Mouse (Mus musculus): Measurements from ENCODE around the gene Tmem231. TPM values are rescaled to one million over a fixed set of nuclear protein-coding genes. Genes with fewer than 3 reads are reported as not detected.
A peak's percentile ranks its signal among the peaks of the same experiment; 100 is the strongest.

Gene Tmem231
- polyA plus RNA-seq, 1 experiment: 1.2 TPM

- DNase-seq (ENCODE audit: low read depth, low spot score): no peak
- 73% methylated on average over 12 of the region's 12 CpGs for WGBS
These were observed 20.7 kb downstream of the Tmem231 start for GRCm38 (mm10) chr8:111912860-111913432.

GRCm38 (mm10) chr8:111911572-111911971, 22.1 kb downstream of the Tmem231 start:
- WGBS: 41% methylated on average over 7 of the region's 7 CpGs
- no peak for DNase-seq (ENCODE audit: low read depth, low spot score)

GRCm38 (mm10) chr8:111909621-111910450, 23.8 kb downstream of the Tmem231 start, which contains the start of gene Chst5:
TSS of gene Chst5 (minus strand) at chr8:111910447.
- no peak for DNase-seq (ENCODE audit: low read depth, low spot score)

GRCm38 (mm10) chr8:111905500-111906121, 28.1 kb downstream of the Tmem231 start:
- DNase-seq (ENCODE audit: low read depth, low spot score): no peak
- 20% methylated on average over 8 of the region's 8 CpGs for WGBS

More at GRCm38 (mm10) chr8:111909621-111910450, 23.8 kb downstream of the Tmem231 start, which contains the start of gene Chst5:
- 12% methylated on average over 47 of the region's 47 CpGs for WGBS

- WGBS: 39% methylated on average over 5 of the region's 5 CpGs
- DNase-seq (ENCODE audit: low read depth, low spot score): no peak
These were observed 31.6 kb downstream of the Tmem231 start for GRCm38 (mm10) chr8:111902080-111902479.

GRCm38 (mm10) chr8:111898586-111898985, 35.1 kb downstream of the Tmem231 start:
- 50% methylated on average over 10 of the region's 10 CpGs for WGBS
- DNase-seq (ENCODE audit: low read depth, low spot score): no peak

GRCm38 (mm10) chr8:111894955-111895354, 38.7 kb downstream of the Tmem231 start:
- WGBS: 89% methylated on average over 7 of the region's 7 CpGs
- DNase-seq (ENCODE audit: low read depth, low spot score): no peak

GRCm38 (mm10) chr8:111892615-111893014, 41.1 kb downstream of the Tmem231 start:
- WGBS: 47% methylated on average over 5 of the region's 5 CpGs
- DNase-seq (ENCODE audit: low read depth, low spot score): no peak

GRCm38 (mm10) chr8:111891983-111892382, 41.7 kb downstream of the Tmem231 start:
- 4% methylated on average over 8 of the region's 8 CpGs for WGBS
- no peak for DNase-seq (ENCODE audit: low read depth, low spot score)

GRCm38 (mm10) chr8:111890911-111891303, 42.8 kb downstream of the Tmem231 start:
- 68% methylated on average over 6 of the region's 6 CpGs for WGBS
- no peak for DNase-seq (ENCODE audit: low read depth, low spot score)

GRCm38 (mm10) chr8:111889931-111890910, 43.5 kb downstream of the Tmem231 start:
- WGBS: 14% methylated on average over 86 of the region's 86 CpGs
- no peak for DNase-seq (ENCODE audit: low read depth, low spot score)

GRCm38 (mm10) chr8:111888091-111888650, 45.5 kb downstream of the Tmem231 start:
- WGBS: 24% methylated on average over 7 of the region's 7 CpGs
- DNase-seq (ENCODE audit: low read depth, low spot score): no peak

- DNase-seq (ENCODE audit: low read depth, low spot score): no peak
- WGBS: 37% methylated on average over 1 of the region's 1 CpGs
These were observed 46.2 kb downstream of the Tmem231 start for GRCm38 (mm10) chr8:111887479-111887878.

GRCm38 (mm10) chr8:111883615-111884014, 50.1 kb downstream of the Tmem231 start:
- WGBS: 55% methylated on average over 4 of the region's 4 CpGs
- no peak for DNase-seq (ENCODE audit: low read depth, low spot score)

- WGBS: 3% methylated on average over 2 of the region's 2 CpGs
- no peak for DNase-seq (ENCODE audit: low read depth, low spot score)
These were observed 52.1 kb downstream of the Tmem231 start for GRCm38 (mm10) chr8:111881591-111881990.

- 60% methylated on average over 9 of the region's 9 CpGs for WGBS
- no peak for DNase-seq (ENCODE audit: low read depth, low spot score)
These were observed 56.0 kb downstream of the Tmem231 start for GRCm38 (mm10) chr8:111877711-111878110.

- DNase-seq (ENCODE audit: low read depth, low spot score): peak; percentile 99
These were observed 57.2 kb downstream of the Tmem231 start, which contains the start of gene Tmem170 for GRCm38 (mm10) chr8:111876355-111876948. TSS of gene Tmem170 (minus strand) at chr8:111876750.

GRCm38 (mm10) chr8:111875758-111876157, 57.9 kb downstream of the Tmem231 start:
- 3% methylated on average over 9 of the region's 9 CpGs for WGBS
- DNase-seq (ENCODE audit: low read depth, low spot score): no peak

More at GRCm38 (mm10) chr8:111876355-111876948, 57.2 kb downstream of the Tmem231 start, which contains the start of gene Tmem170:
- WGBS: under 1% methylated on average over 52 of the region's 53 CpGs
